Mouse (Mus musculus): ENCODE measurements around the gene Exoc6b.

DNA sequence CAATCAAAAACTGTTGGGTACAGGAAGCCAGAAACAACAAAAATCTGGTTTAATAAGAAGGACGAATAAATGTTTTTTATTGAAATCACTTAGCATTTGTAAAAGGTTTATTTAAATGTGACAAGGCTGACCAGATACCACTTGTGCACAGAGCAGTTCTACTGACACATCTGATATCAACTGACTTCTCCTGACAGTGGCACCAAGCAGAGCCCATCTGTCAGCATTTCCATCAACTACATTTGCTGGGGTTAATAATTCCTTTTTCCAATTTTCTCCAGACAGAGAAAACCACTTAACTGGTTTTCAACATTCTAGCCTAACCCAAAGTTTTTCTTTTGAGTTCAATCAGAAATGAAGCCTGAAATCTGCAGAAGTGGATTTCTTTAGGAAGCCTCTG is 100.8 kb downstream of the Exoc6b start:
- TF ChIP-seq ZNF384 (IDR thresholded peaks at IDR 0.05; ENCODE audit: low read depth, low read length) = no peak
- no peak for TF ChIP-seq MAFK (IDR thresholded peaks at IDR 0.05; ENCODE audit: insufficient read depth, low read depth, low read length)
- TF ChIP-seq CHD2 (IDR thresholded peaks at IDR 0.05; ENCODE audit: low read depth, low read length) = no peak
- TF ChIP-seq ZC3H11A (IDR thresholded peaks at IDR 0.05; ENCODE audit: borderline replicate concordance, low read depth, low read length) = no peak

Measured in ES-E14 (cell line).